Mouse (Mus musculus) C3H10T1/2 (cell line): ENCODE measurements around the gene Apba2. TPM values are rescaled to one million over a fixed set of nuclear protein-coding genes. Genes with fewer than 3 reads are reported as not detected.

Experiments
- polyA plus RNA-seq, 2 experiments: library from polyadenylated mRNA; unstranded; fragments of >200 nt; fragmentation: generic; extraction: Trizol; gene quantifications; one replicate each; pipeline ENCODE4 v1.2.1; 2012; ENCODE audit warnings: missing spikeins in 2 of 2

The Apba2 gene
- not detected for polyA plus RNA-seq

DNA sequence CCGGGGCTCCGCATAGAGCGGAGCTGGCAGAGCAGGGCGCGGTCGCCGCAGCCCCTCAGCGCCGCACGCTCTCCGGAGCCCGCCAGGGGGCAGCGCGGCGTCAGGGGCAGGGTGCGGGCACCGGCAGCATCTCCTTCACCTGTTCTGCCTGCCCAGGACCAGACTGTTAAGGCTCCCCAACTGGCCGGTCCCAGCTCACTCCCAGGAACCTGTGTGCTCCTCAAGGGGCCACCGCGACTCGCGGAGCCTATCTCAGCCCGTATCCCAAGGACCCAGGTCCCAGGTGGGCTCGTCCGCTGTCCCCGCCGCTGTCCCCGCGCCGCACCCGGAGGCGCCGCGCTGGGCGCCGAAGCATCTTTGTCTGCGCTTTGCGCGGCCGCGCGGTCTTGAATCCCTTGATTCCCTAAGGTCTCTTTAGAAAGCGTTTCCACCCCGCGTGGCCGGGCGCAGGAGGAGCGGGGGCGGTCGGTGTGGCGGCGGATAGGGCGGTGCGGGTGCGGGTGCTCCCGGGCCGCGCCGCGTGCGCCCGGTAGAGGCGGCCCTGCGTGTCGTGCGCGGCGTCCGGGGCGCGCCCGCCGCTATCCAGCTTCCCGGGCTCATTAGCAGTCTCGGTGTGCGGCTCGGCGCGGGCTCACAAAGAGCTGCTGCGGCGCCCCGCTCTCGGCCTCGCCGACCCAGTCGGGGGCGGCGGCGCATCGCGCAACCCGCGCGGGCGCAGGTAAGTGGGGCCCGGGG, at the start of gene Apba2:
TSS of gene Apba2 (plus strand) at position 171 of the 735 bp plus-strand sequence.

Other genes starting within 250 kb of the Apba2 start
- gene Mtmr10, start 214.1 kb upstream of the Apba2 start, polyA plus RNA-seq, result 1 to 10 TPM; 1.4 to 4.4 TPM
- 1 to 10 TPM in 1 of 2 experiments, under 1 TPM in 1; 0.26 to 2.2 TPM for gene Fan1, start 127.6 kb upstream of the Apba2 start, polyA plus RNA-seq
- gene Mphosph10, start 109.4 kb upstream of the Apba2 start, polyA plus RNA-seq, result 1 to 10 TPM in 1 of 2 experiments, under 1 TPM in 1; 0.74 to 1.7 TPM
- 10 to 100 TPM in 1 of 2 experiments, 1 to 10 TPM in 1; 9.8 to 57.0 TPM for gene Mcee, start 109.1 kb upstream of the Apba2 start, polyA plus RNA-seq